In the genomic region with DNA sequence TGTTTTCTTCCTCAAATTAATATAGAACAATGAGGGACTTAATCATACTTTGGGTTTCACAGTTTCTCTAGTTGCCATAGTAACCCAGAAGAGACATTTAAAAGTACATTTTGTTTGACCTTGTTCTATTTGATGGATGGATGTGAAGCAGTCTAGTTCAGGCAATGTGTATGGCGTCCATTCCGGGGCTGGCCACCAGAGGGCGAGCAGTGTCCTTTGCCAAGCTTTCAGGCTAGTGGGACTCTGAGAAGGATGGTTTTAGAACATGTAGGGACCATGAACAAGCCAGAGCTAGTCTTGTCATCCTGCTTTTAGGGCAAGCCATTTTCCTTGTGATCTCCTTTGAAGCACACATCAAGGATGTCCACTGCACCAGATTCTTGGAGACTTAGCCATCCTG, we compare ENCODE assay signal across 8 mouse cellular contexts.
A peak's percentile ranks its signal among the peaks of the same experiment; 100 is the strongest.
DNase-seq lines count a peak whose midpoint lies in the region; ATAC-seq and TF ChIP-seq lines count a peak whose summit lies in the region.

No protein-coding gene starts in this region.

- no peak overlapping the region for H3K4me2 ChIP-seq in liver, embryonic 16.5 days (ENCODE audit: low read depth, low read length)

- TF ChIP-seq RAD21 in MEL (IDR thresholded peaks at IDR 0.05; ENCODE audit: low read depth, low read length) = peak; percentile 76

- no peaks in the 10 kb centered on the region for H3K4me1 ChIP-seq in MEL (ENCODE audit: control insufficient read depth in 1 of 2, insufficient read depth in 2 of 2, low read length in 2 of 2)
- peaks cover 9% of the 10 kb centered on the region for H3K4me1 ChIP-seq in liver, embryonic 16.5 days (ENCODE audit: control insufficient read depth, low read depth, low read length)

- no peaks in the 10 kb centered on the region for H3K9me3 ChIP-seq in MEL (replicated peaks; ENCODE audit: insufficient read depth, low read length)
- H3K9me3 ChIP-seq in liver, embryonic 16.5 days (replicated peaks; ENCODE audit: control insufficient read depth, low read length) = no peaks in the 10 kb centered on the region

- H3K27ac ChIP-seq in MEL (ENCODE audit: control insufficient read depth, low read depth, low read length) = no peak overlapping the region
- no peak overlapping the region for H3K27ac ChIP-seq in liver, embryonic 16.5 days (ENCODE audit: low read length)

- peak; percentile 76 to 90 (median 90) for TF ChIP-seq CTCF in MEL (IDR thresholded peaks at IDR 0.05 in 2 of 3, conservative IDR thresholded peaks at IDR 0.05 in 1 of 3; ENCODE audit: control insufficient read depth in 1 of 3, insufficient read depth in 1 of 3, low read depth in 2 of 3, low read length in 3 of 3, poor library complexity in 1 of 3, severe bottlenecking in 1 of 3)

- H3K9ac ChIP-seq in MEL (ENCODE audit: control insufficient read depth, low read depth, low read length, poor library complexity, severe bottlenecking) = no peak overlapping the region
- H3K9ac ChIP-seq in liver, embryonic 16.5 days (ENCODE audit: low read depth, low read length) = no peak overlapping the region

- no peaks in the 10 kb centered on the region for H3K27me3 ChIP-seq in MEL (ENCODE audit: control insufficient read depth in 1 of 2, insufficient read depth in 2 of 2, low read length in 2 of 2)
- peaks cover 6% of the 10 kb centered on the region for H3K27me3 ChIP-seq in liver, embryonic 16.5 days (ENCODE audit: control insufficient read depth, insufficient read depth, low read depth, low read length)

- TF ChIP-seq POLR2A in MEL (IDR thresholded peaks at IDR 0.05; ENCODE audit: control insufficient read depth in 1 of 2, insufficient read depth in 1 of 2, low read depth in 1 of 2, low read length in 2 of 2, poor library complexity in 1 of 2) = no peak

- H3K36me3 ChIP-seq in MEL (ENCODE audit: control insufficient read depth in 1 of 2, insufficient read depth in 2 of 2, low read length in 2 of 2) = no peaks in the 10 kb centered on the region
- H3K36me3 ChIP-seq in liver, embryonic 16.5 days (ENCODE audit: control insufficient read depth, insufficient read depth) = no peaks in the 10 kb centered on the region

- peak; percentile 31; the same call in 1 of the 2 replicates for ATAC-seq in liver, embryonic 16.5 days (ENCODE audit: low read depth)

- H3K4me3 ChIP-seq in MEL (ENCODE audit: control insufficient read depth in 1 of 2, insufficient read depth in 1 of 2, low read depth in 2 of 2, low read length in 2 of 2) = no peak overlapping the region
- H3K4me3 ChIP-seq in liver, embryonic 16.5 days (ENCODE audit: low read depth, low read length) = no peak overlapping the region

- H3K79me2 ChIP-seq in MEL (ENCODE audit: control insufficient read depth, insufficient read depth, low read length, poor library complexity) = no peaks in the 10 kb centered on the region

- DNase-seq in 416B (ENCODE audit: low read depth) (peak; percentile 46), MEL (ENCODE audit: low read depth, low spot score) (peak; percentile 57)
- peak; percentile 23 for DNase-seq in cerebellum, adult 9-10 months
- DNase-seq in gastrocnemius, postnatal 10 days = peak; percentile 82
- DNase-seq in layer of hippocampus, adult 11-12 months (ENCODE audit: low spot score) = peak; percentile 82
- peak; percentile 90 for DNase-seq in retina, embryonic 14.5 days (ENCODE audit: low spot score)
- peak; percentile 55 for DNase-seq in urinary bladder, postnatal 25 days (ENCODE audit: low spot score)

- WGBS in liver, embryonic 16.5 days (ENCODE audit: insufficient replicate concordance) = 0% methylated on average over 3 of the region's 3 CpGs

- no peak for TF ChIP-seq EP300 in MEL (IDR thresholded peaks at IDR 0.05; ENCODE audit: low read depth in 1 of 2, low read length in 2 of 2)

TF ChIP-seq in MEL, 35 proteins besides CTCF, POLR2A, EP300 and RAD21:
- TF ChIP-seq MAX (IDR thresholded peaks at IDR 0.05; ENCODE audit: low read length) = no peak
- no peak for TF ChIP-seq TAL1 (IDR thresholded peaks at IDR 0.05; ENCODE audit: low read length)
- TF ChIP-seq SMC3 (IDR thresholded peaks at IDR 0.05; ENCODE audit: low read depth, low read length) = peak; percentile 76
- no peak for TF ChIP-seq POLR2AphosphoS2 (IDR thresholded peaks at IDR 0.05; ENCODE audit: low read length)
- TF ChIP-seq MAFK (IDR thresholded peaks at IDR 0.05; ENCODE audit: borderline replicate concordance, low read depth, low read length) = no peak
- TF ChIP-seq ZC3H11A (IDR thresholded peaks at IDR 0.05; ENCODE audit: low read depth, low read length) = peak; percentile 18; the same call in 1 of the 2 replicates

Comparison
In these comparisons a context has a peak if more than half of its experiments do, and no peak if none do; other contexts are left out.
1. DNase-seq: peak in every context shown above with its lines; median percentile 90 in retina, embryonic 14.5 days; 82 in gastrocnemius, postnatal 10 days; 82 in layer of hippocampus, adult 11-12 months; 57 in MEL; 55 in urinary bladder, postnatal 25 days; 46 in 416B; 23 in cerebellum, adult 9-10 months.